Comparison of ENCODE assay signal across 25 mouse cellular contexts in genomic region chr7:129385149-129385548, GRCm38 (mm10).
DNase-seq lines count a peak whose midpoint lies in the region; ATAC-seq and TF ChIP-seq lines count a peak whose summit lies in the region.
"Had no signal": no experiment of that assay in that cellular context is flagged by ENCODE, and none has a peak within 500 bp of the region (broad histone marks: within the 10 kb centered on the region; RNA-seq: fewer than 3 reads in every experiment).

No protein-coding gene starts in this region.

- H3K9me3 ChIP-seq in intestine, postnatal 0 days (ENCODE audit: control insufficient read depth), result no peaks in the 10 kb centered on the region
- no peaks in the 10 kb centered on the region for H3K9me3 ChIP-seq in intestine, embryonic 15.5 days
- H3K9me3 ChIP-seq in limb, embryonic 11.5 days (ENCODE audit: control insufficient read depth, low read length), result no peaks in the 10 kb centered on the region
- no peaks in the 10 kb centered on the region for H3K9me3 ChIP-seq in limb, embryonic 10.5 days (replicated peaks)
- H3K9me3 ChIP-seq: hindbrain, embryonic 10.5 days had no signal

- 63% methylated on average over 3 of the region's 3 CpGs for WGBS in intestine, postnatal 0 days
- 53% methylated on average over 3 of the region's 3 CpGs for WGBS in intestine, embryonic 15.5 days
- 50% methylated on average over 3 of the region's 3 CpGs for WGBS in limb, embryonic 11.5 days
- 72% methylated on average over 3 of the region's 3 CpGs for WGBS in limb, embryonic 10.5 days

- no peaks in the 10 kb centered on the region for H3K27me3 ChIP-seq in intestine, postnatal 0 days (replicated peaks; ENCODE audit: control insufficient read depth, insufficient read depth, low read length)
- H3K27me3 ChIP-seq in intestine, embryonic 15.5 days (replicated peaks), result no peaks in the 10 kb centered on the region
- H3K27me3 ChIP-seq in limb, embryonic 11.5 days (ENCODE audit: control insufficient read depth, insufficient read depth, low read length), result no peaks in the 10 kb centered on the region
- H3K27me3 ChIP-seq in limb, embryonic 10.5 days (ENCODE audit: low read depth, poor library complexity, severe bottlenecking), result no peaks in the 10 kb centered on the region
- H3K27me3 ChIP-seq: Patski had no signal

- no peaks in the 10 kb centered on the region for H3K36me3 ChIP-seq in intestine, postnatal 0 days (ENCODE audit: control insufficient read depth, insufficient read depth)
- H3K36me3 ChIP-seq in intestine, embryonic 15.5 days, result no peaks in the 10 kb centered on the region
- no peaks in the 10 kb centered on the region for H3K36me3 ChIP-seq in limb, embryonic 11.5 days (ENCODE audit: control insufficient read depth, insufficient read depth, low read length)
- H3K36me3 ChIP-seq in limb, embryonic 10.5 days, result no peaks in the 10 kb centered on the region
- H3K36me3 ChIP-seq: G1E; hindbrain, embryonic 10.5 days had no signal

- no peak for ATAC-seq in intestine, postnatal 0 days
- no peak for ATAC-seq in intestine, embryonic 15.5 days
- no peak for ATAC-seq in limb, embryonic 11.5 days (ENCODE audit: insufficient number of reproducible peaks, low FRiP score, low TSS enrichment, low read depth)
- ATAC-seq: forebrain, embryonic 14.5 days; Patski had no signal

- H3K4me1 ChIP-seq in intestine, postnatal 0 days (replicated peaks; ENCODE audit: control insufficient read depth, insufficient read depth, low read length), result no peaks in the 10 kb centered on the region
- no peaks in the 10 kb centered on the region for H3K4me1 ChIP-seq in intestine, embryonic 15.5 days (replicated peaks)
- no peaks in the 10 kb centered on the region for H3K4me1 ChIP-seq in limb, embryonic 11.5 days (ENCODE audit: control insufficient read depth, insufficient read depth, low read length)
- peaks cover 10% of the 10 kb centered on the region; the same call in 1 of the 2 replicates for H3K4me1 ChIP-seq in limb, embryonic 10.5 days
- no peaks in the 10 kb centered on the region for H3K4me1 ChIP-seq in cortical plate, adult 2 months (ENCODE audit: control insufficient read depth, insufficient read depth, low read length)
- H3K4me1 ChIP-seq: hindbrain, embryonic 10.5 days had no signal

- intact Hi-C loops in heart, postnatal 14 days (cut with DNase I), result no loop called here
- intact Hi-C loops in left cerebral cortex, postnatal 4 days (cut with DNase I), result no loop called here

- H3K27ac ChIP-seq in intestine, postnatal 0 days (ENCODE audit: low read depth, low read length), result no peak overlapping the region
- H3K27ac ChIP-seq in intestine, embryonic 15.5 days, result no peak overlapping the region
- H3K27ac ChIP-seq in limb, embryonic 11.5 days (replicated peaks; ENCODE audit: low read depth, low read length), result no peak overlapping the region
- H3K27ac ChIP-seq in limb, embryonic 10.5 days, result no peak overlapping the region
- H3K27ac ChIP-seq in cortical plate, adult 2 months (ENCODE audit: insufficient read depth, low read length), result no peak overlapping the region
- H3K27ac ChIP-seq: hindbrain, embryonic 10.5 days; hindbrain, embryonic 14.5 days had no signal

- peak; percentile 15; the same call in 1 of the 2 replicates for TF ChIP-seq CTCF in intestine, postnatal 0 days (IDR thresholded peaks at IDR 0.05; ENCODE audit: low read depth)
- TF ChIP-seq CTCF in cortical plate, adult 2 months (IDR thresholded peaks at IDR 0.05; ENCODE audit: extremely low read depth, insufficient read depth, low read length), result peak; percentile 26; the same call in 1 of the 2 replicates

- H3K9ac ChIP-seq in intestine, postnatal 0 days (ENCODE audit: low read depth, low read length), result no peak overlapping the region
- no peak overlapping the region for H3K9ac ChIP-seq in intestine, embryonic 15.5 days
- H3K9ac ChIP-seq in limb, embryonic 11.5 days (ENCODE audit: low read length), result no peak overlapping the region
- H3K9ac ChIP-seq: hindbrain, embryonic 14.5 days had no signal

- no peak for TF ChIP-seq POLR2A in cortical plate, adult 2 months (IDR thresholded peaks at IDR 0.05; ENCODE audit: extremely low read depth, insufficient read depth, low read length)

- no peak overlapping the region for H3K4me2 ChIP-seq in intestine, postnatal 0 days (replicated peaks; ENCODE audit: low read depth)
- no peak overlapping the region for H3K4me2 ChIP-seq in intestine, embryonic 15.5 days (replicated peaks)
- no peak overlapping the region for H3K4me2 ChIP-seq in limb, embryonic 11.5 days (ENCODE audit: low read depth, severe bottlenecking)
- H3K4me2 ChIP-seq: heart, embryonic 11.5 days; hindbrain, embryonic 14.5 days had no signal

- peak; percentile 71 for DNase-seq in heart, adult 11 months
- DNase-seq in heart, postnatal 14 days, result no peak
- DNase-seq in limb, embryonic 11.5 days (ENCODE audit: low spot score), result peak; percentile 27
- no peak for DNase-seq in limb, embryonic 10.5 days (ENCODE audit: low spot score)
- DNase-seq in left cerebral cortex, postnatal 4 days, result no peak
- DNase-seq: adrenal gland, postnatal 10 days; adrenal gland, postnatal 36 days; B cell, adult 2 months; cerebellum, adult 11 months; cerebellum, adult 2 months; cerebellum, adult 9-11 months; cerebellum, postnatal 25 days; gastrocnemius, postnatal 10 days; gastrocnemius, postnatal 36 days; heart, postnatal 36 days; kidney, adult 11 months had no signal

- no peak overlapping the region for H3K4me3 ChIP-seq in intestine, postnatal 0 days (ENCODE audit: low read depth, low read length)
- no peak overlapping the region for H3K4me3 ChIP-seq in intestine, embryonic 15.5 days (replicated peaks)
- no peak overlapping the region for H3K4me3 ChIP-seq in limb, embryonic 11.5 days (ENCODE audit: low read depth, low read length)
- no peak overlapping the region for H3K4me3 ChIP-seq in limb, embryonic 10.5 days
- H3K4me3 ChIP-seq in cortical plate, adult 2 months (ENCODE audit: insufficient read depth, low read length), result no peak overlapping the region
- H3K4me3 ChIP-seq: hindbrain, embryonic 10.5 days had no signal

Comparison
In these comparisons a context has a peak if more than half of its experiments do, and no peak if none do; other contexts are left out.
1. DNase-seq: peak in heart, adult 11 months (single experiment) and limb, embryonic 11.5 days (single experiment); none in heart, postnatal 14 days (0 of 2), limb, embryonic 10.5 days (single experiment) and left cerebral cortex, postnatal 4 days (single experiment).